Mouse (Mus musculus) cerebellum, adult 9-10 months (tissue): Measurements from ENCODE around the gene Pacsin1.

Experiments
- DNase-seq: peaks from one replicate; pipeline ENCODE4 v3.0.0; 2022

The Pacsin1 gene

DNA sequence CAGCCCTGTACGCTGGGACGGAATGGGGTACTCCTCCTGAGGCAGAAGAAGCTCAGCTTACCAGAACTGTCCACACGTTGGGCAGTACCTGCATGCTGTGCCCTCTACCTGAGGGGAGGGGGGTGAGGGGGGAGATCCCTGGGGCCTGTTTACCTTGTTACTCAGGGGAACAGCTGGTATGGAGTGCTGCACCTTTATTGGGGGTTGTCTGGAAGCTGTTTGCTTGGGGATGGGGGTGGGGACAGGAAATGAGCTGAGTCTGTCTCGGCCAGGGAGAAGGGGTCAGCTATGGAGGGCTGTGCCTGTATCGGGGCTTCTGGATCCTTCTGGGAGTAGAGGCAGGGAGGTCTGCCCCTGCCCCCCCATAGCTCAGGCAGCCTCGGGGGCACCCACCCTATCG lies 71.2 kb downstream of the Pacsin1 start:
- DNase-seq = no peak

- no peak for DNase-seq
These were observed 73.5 kb downstream of the Pacsin1 start, which contains the start of gene Spdef for GRCm38 (mm10) chr17:27728770-27729169. Gene Spdef, minus strand, starts transcription at chr17:27728955.

DNA sequence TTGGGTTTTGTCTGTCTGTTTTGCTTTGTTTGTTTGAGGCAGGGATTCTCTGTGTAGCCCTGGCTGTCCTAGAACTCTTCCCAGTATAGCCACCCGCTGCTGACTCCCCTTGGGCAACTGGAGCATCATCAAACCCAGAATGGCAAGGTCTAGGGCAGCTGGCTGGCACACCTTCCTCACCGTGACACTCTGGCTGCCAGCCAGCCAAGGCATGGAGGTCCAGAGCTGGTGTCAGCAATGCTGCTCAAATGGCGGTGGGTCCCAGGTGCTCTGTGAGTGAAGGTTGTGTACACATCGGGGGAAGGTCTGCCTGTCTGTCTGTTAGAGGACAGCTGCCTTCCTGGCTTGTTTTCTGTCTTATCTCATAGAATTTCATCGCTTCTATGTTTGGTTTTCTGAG lies 76.8 kb downstream of the Pacsin1 start:
- no peak for DNase-seq

GRCm38 (mm10) chr17:27732694-27733093 lies 77.4 kb downstream of the Pacsin1 start:
- no peak for DNase-seq

DNA sequence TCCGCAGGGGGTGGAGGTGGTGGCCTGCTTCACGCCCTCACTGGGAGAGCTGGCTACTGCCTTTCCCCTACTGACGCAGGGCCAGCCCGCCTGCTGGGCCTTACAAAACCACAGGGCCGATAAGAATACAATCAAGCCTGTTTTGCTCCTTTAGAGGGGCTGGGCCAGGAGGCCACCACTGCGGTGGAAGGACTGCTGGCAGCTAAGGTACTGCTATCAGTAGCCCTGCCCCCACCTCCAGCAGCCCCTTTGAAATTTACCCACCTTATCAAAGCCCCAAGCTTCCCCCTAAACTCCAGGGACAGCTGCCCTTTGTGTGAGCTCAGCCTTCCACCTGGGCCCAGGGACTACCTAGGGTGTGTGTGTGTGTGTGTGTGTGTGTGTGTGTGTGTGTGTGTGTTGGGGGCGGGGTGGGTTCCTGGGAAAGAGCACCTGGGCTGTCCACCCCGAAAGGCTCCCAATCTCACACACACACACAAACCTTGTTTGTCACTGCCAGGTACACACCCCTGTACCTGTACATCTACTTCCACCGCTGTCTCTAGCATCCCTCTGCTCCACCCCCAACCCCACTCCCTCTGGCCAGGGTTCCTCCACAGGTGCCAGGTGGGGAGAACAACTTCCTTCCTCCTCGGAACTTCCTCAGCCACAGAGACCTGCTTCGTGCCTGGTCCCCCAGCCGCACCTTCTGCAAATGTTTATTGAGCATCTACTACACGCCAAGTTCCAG lies 79.2 kb downstream of the Pacsin1 start:
- no peak for DNase-seq

DNA sequence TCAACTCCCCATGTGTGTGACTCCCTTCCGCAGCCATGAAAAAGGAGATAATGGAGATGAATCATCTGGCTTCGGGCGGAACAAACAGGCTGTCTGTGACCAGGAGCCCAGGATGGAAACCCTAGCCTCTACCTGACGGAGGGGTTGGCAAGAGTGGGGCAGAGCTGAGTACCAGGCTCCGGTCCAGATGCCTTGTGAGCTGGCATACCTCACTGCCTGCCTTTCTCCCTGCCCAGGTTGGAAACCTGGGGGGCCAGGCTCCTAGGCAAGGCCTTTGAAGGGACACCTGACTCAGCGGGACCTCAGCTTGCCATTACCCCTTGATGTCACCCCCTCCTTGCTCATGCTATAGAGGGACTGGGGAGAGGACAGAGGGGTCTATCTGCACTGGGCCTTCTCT lies 85.7 kb downstream of the Pacsin1 start:
- DNase-seq = peak; percentile 64

DNA sequence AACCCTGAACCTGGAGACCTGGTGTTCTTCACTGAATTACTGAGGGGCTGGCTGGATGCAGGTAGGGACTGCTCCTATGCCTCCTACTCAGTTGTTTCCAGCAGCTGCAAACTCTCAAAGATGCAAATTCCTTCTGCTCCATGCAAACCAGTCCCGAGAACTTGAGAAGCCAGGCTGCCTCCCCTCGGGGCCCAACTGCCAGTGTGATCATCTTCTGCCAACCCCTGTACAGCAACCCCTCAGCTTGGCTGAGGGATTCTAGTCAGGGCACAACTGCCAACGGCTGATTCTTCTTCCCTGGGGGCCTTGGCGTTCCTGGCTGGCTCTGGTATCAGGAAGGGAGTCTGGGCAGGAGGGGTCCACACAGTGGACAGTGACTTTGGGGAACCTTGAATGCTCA lies 91.1 kb downstream of the Pacsin1 start:
- DNase-seq = no peak

DNA sequence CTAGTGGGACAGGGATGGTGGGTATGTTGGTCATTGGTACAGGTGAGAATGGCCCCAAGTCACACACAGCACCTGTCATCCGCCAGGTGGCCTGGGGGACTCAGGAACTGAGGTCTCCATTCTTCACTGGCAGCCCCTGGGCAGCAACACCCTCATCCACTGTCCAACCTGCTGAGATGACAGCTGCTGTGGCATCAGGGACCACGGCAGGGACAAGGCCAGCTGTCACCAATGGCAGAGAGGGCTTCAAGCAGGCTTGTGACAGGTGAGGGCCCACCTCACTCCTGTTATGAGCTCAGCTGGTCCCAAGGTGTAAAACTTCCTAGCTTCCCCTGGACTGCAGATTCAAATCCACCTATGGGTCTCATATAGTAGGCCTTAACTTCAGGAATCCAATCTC lies 92.8 kb downstream of the Pacsin1 start:
- DNase-seq = no peak

GRCm38 (mm10) chr17:27750451-27750942 lies 95.2 kb downstream of the Pacsin1 start:
- DNase-seq = no peak

- DNase-seq = peak; percentile 77
These were observed 96.2 kb downstream of the Pacsin1 start for GRCm38 (mm10) chr17:27751314-27752202.

GRCm38 (mm10) chr17:27760169-27760568 lies 104.9 kb downstream of the Pacsin1 start:
- no peak for DNase-seq
